Mouse (Mus musculus) forebrain, embryonic 10.5 days (tissue): ENCODE measurements at regions not wholly inside any gene's neighbourhood (a gene's known extent, or its start where the extent isn't known, plus 50 kb on each side); places are given as distances from the start of the nearest gene placed in this dataset.

Source experiments
- DNase-seq: peaks from one replicate; pipeline ENCODE4 v3.0.0-alpha.2; 2017; ENCODE audit warnings: low spot score; ENCODE audit errors: extremely low spot score
- H3K27ac ChIP-seq: fragments of 300-500 bp; sonication (generic); 2 replicates; pipeline ENCODE4 v1.5.1; 2016; ENCODE audit warnings: mild to moderate bottlenecking
- H3K27me3 ChIP-seq: fragments of 300-500 bp; sonication (generic); 2 replicates; pipeline ENCODE4 v1.6.1; 2016; ENCODE audit warnings: mild to moderate bottlenecking; ENCODE audit not compliant: poor library complexity, severe bottlenecking
- H3K36me3 ChIP-seq: fragments of 300-500 bp; sonication (generic); replicated peaks from 2 replicates; pipeline ENCODE4 v1.6.1; 2016; ENCODE audit warnings: mild to moderate bottlenecking, moderate library complexity
- H3K4me1 ChIP-seq: fragments of 300-500 bp; sonication (generic); 2 replicates; pipeline ENCODE4 v1.6.1; 2016
- H3K4me3 ChIP-seq: fragments of 300-500 bp; sonication (generic); 2 replicates; pipeline ENCODE4 v1.5.1; 2016; ENCODE audit warnings: mild to moderate bottlenecking, moderate library complexity
- H3K9me3 ChIP-seq: fragments of 300-500 bp; sonication (generic); 2 replicates; pipeline ENCODE4 v1.6.1; 2016; ENCODE audit warnings: mild to moderate bottlenecking, moderate library complexity
- WGBS: fragments of 180-500 bp; shearing (Covaris S2); methylation state at CpG from one replicate; pipeline ENCODE4 v1.1.7; 2016; 5-methylcytosine and 5-hydroxymethylcytosine counted together

DNA sequence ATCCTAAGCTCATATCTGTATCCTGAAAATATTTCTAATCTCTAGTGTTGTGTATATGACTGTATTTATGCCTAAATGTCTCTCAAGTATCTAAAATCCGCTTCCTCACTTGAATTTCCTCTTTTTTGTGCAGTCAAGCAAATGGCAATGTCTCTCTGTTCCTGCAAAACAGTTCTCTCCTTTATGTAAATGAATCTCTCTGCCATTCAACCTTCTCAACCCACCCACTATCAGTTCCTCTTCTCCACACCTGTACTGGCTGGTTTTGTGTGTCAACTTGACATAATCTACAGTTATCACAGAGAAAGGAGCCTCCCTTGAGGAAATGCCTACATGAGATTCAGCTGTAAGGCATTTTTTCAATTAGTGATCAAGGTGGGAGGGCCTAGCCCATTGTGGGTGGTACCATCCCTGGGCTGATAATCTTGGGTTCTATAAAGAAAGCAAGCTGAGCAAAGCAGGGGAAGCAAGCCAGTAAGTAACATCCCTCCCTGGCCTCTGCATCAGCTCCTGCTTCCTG, 375.5 kb downstream of the Synb start:
- H3K27me3 ChIP-seq: no peaks in the 10 kb centered on the region
- no peak overlapping the region for H3K27ac ChIP-seq
- no peaks in the 10 kb centered on the region for H3K9me3 ChIP-seq
- H3K36me3 ChIP-seq: no peaks in the 10 kb centered on the region
- H3K4me1 ChIP-seq: peaks cover 19% of the 10 kb centered on the region
- 77% methylated on average over 1 of the region's 1 CpGs for WGBS
- no peak overlapping the region for H3K4me3 ChIP-seq
- DNase-seq: no peak

DNA sequence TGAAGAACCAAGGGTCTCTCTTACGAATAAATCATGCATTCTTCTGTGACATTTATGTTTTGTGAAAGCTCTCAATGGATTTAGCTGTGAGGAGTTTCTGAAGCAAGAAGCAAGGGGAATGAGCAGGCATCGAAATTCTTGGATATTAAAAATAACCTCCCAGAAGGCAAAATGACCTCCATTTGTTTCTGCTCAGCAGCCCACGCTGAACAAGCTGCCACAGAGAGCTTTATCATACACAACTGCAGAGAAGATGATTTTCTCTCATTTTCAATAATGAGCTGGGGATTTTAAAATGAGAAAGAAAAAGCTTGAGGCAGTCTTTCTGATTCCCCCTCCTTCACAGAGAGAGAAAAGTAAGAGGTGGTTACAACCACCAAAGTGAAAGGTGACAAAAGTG, 394.2 kb downstream of the Synb start:
- Histone ChIP-seq H3K36me3 (no peaks in the 10 kb centered on the region), H3K4me1 (no peaks in the 10 kb centered on the region), H3K4me3 (no peak overlapping the region), H3K9me3 (no peaks in the 10 kb centered on the region), H3K27me3 (no peaks in the 10 kb centered on the region), H3K27ac (no peak overlapping the region)
- 87% methylated on average over 3 of the region's 3 CpGs for WGBS
- no peak for DNase-seq

DNA sequence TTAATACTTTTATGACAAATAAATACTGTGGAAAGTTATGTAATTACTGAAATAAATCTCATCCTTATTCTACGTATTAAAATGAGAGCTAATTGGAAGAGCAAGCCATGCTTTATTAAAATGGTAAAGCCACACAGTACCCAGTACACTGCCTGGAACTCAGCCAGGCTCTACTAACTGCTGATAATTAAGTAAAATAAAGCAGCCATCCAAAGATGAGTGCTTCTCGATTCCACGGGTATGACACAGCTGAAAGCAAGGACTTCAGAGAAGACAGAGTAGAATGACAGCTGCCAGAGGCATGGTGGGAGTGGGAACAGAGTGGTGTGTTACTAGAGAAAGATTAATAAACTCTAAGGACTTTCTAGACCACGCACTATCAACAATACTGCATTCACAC, 416.9 kb downstream of the Synb start:
- H3K9me3 ChIP-seq: no peaks in the 10 kb centered on the region
- no peak overlapping the region for H3K27ac ChIP-seq
- WGBS: 91% methylated on average over 4 of the region's 4 CpGs
- DNase-seq: no peak
- no peaks in the 10 kb centered on the region for H3K27me3 ChIP-seq
- no peaks in the 10 kb centered on the region for H3K36me3 ChIP-seq
- no peaks in the 10 kb centered on the region for H3K4me1 ChIP-seq
- no peak overlapping the region for H3K4me3 ChIP-seq

DNA sequence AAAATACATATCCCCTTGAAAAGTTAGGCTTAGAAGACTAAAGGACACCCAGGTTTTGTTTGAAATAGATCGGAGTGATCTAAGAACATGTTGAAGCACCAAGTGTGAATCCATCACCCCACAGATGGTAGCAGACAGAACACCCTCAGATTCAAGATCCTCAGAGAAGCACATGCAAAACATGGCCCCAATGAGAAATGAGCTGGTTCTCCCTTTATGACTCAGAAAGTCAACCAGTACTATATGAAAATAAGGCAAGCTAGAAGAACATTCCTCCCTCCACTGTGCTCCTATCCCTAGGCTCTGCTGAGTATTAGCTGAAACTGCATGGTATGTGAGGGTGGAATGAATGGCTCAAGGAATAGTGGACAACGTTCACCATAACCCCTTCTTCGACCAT, 433.0 kb downstream of the Synb start:
- 93% methylated on average over 3 of the region's 3 CpGs for WGBS
- no peaks in the 10 kb centered on the region for H3K4me1 ChIP-seq
- H3K9me3 ChIP-seq: peaks cover 4% of the 10 kb centered on the region; the same call in 1 of the 2 replicates
- H3K27ac ChIP-seq: no peak overlapping the region
- no peak for DNase-seq
- no peaks in the 10 kb centered on the region for H3K27me3 ChIP-seq
- H3K36me3 ChIP-seq: no peaks in the 10 kb centered on the region
- no peak overlapping the region for H3K4me3 ChIP-seq

DNA sequence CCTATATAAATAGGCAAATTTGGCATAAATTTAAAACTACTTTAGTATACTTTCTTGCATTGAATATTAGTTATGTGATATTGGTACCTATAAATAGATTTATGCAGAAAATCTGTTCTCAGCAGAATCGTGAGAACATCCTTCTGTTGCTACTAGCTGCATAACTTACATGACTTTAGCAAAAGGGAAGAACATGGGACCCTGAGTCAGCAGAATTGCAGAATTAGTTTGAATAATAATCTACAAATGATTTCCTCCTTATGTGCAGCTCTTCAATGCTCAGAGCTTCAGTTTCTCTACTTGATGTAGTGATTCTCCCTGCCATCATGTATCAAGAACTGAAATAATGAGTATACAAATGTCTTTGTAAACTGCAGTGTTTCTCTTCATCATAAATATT, 436.2 kb downstream of the Synb start:
- Histone ChIP-seq H3K9me3 (peaks cover 4% of the 10 kb centered on the region; the same call in 1 of the 2 replicates), H3K36me3 (no peaks in the 10 kb centered on the region), H3K4me1 (no peaks in the 10 kb centered on the region), H3K4me3 (no peak overlapping the region), H3K27me3 (no peaks in the 10 kb centered on the region), H3K27ac (no peak overlapping the region)
- DNase-seq: no peak
- WGBS: 90% methylated on average over 1 of the region's 1 CpGs

DNA sequence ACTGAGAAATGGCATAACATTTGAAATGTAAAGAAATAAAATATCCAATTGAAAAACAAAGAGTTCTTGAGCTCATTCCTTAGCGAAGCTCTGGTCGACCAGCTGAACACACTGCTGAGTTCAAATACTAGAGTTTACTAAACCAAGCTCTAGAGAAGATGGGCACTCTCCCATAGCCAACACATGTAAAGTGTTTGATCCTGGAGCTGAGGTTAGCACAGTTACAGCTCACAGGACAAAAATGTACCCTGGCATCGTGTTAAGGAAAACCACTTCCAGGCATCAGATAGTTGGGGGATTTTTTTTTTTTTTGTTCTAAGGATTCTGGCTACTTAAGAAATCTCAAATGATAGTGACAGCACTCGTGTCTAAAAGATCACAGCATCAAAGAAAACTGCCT, 445.6 kb downstream of the Synb start:
- Histone ChIP-seq H3K4me3 (no peak overlapping the region), H3K9me3 (no peaks in the 10 kb centered on the region), H3K27me3 (no peaks in the 10 kb centered on the region), H3K27ac (no peak overlapping the region), H3K4me1 (no peaks in the 10 kb centered on the region), H3K36me3 (no peaks in the 10 kb centered on the region)
- no peak for DNase-seq
- WGBS: 89% methylated on average over 4 of the region's 4 CpGs

DNA sequence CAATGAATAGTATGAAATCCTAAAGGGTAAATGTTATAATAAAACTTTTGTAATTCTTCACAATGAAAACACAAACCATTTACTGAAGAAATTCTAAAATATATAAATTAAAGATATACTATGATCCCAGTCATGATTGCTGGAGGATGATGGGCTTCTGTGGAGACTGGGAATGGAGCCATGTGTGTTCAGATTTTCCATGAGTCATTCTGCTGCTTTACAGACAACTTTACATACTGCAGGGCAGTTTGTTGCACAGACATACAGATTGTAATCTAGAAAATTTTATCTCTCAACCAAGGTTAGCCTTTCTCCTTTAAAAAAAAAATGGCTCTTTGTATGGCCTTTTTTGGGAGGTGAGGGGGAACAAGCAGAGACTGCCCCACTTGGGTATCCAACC, 446.5 kb downstream of the Synb start:
- no peak for DNase-seq
- Histone ChIP-seq H3K9me3 (no peaks in the 10 kb centered on the region), H3K27ac (no peak overlapping the region), H3K27me3 (no peaks in the 10 kb centered on the region), H3K4me1 (no peaks in the 10 kb centered on the region), H3K4me3 (no peak overlapping the region), H3K36me3 (no peaks in the 10 kb centered on the region)

DNA sequence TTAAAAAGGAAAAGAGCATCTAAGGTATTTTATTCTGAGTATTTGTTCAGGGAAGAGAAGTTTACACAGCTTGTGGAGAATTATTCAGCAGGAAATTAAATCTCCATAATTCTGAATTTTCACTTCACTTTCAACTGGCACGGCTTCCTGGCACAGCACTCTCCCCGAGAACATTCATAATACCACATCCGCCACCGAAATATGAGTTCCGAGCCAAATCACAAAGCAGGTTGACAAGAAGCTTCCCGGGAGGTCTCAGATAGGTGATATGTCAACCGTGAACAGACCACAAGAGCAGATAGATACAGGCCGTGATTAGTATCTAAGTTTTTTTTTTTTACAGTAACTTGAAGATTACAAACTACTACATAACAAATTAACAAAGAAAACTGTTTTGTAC, 473.9 kb downstream of the Synb start:
- no peak for DNase-seq
- no peak overlapping the region for H3K27ac ChIP-seq
- WGBS: 96% methylated on average over 8 of the region's 8 CpGs
- no peaks in the 10 kb centered on the region for H3K4me1 ChIP-seq
- no peaks in the 10 kb centered on the region for H3K9me3 ChIP-seq
- H3K27me3 ChIP-seq: no peaks in the 10 kb centered on the region
- no peak overlapping the region for H3K4me3 ChIP-seq
- no peaks in the 10 kb centered on the region for H3K36me3 ChIP-seq

DNA sequence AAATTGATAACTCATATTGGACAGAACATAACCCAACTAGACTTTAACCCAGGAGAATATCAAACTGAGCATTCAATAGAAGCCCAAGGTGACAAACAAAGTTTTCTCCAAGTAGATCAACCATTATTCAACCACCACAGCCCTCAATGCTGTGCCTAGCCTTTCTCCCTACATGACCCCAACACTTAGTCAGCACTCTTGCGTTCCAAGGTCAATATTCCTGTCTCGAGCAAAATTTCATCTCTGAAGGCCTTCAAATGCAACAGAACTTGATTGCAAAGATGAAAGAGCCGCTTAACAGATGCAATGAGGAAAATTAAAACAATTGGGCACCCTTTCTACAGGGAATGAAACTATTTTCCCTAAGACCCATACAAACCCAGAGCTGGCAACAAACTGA, 485.1 kb downstream of the Synb start:
- H3K4me1 ChIP-seq: no peaks in the 10 kb centered on the region
- 95% methylated on average over 3 of the region's 3 CpGs for WGBS
- no peaks in the 10 kb centered on the region for H3K9me3 ChIP-seq
- H3K4me3 ChIP-seq: no peak overlapping the region
- no peak for DNase-seq
- no peak overlapping the region for H3K27ac ChIP-seq
- no peaks in the 10 kb centered on the region for H3K27me3 ChIP-seq
- no peaks in the 10 kb centered on the region for H3K36me3 ChIP-seq

DNA sequence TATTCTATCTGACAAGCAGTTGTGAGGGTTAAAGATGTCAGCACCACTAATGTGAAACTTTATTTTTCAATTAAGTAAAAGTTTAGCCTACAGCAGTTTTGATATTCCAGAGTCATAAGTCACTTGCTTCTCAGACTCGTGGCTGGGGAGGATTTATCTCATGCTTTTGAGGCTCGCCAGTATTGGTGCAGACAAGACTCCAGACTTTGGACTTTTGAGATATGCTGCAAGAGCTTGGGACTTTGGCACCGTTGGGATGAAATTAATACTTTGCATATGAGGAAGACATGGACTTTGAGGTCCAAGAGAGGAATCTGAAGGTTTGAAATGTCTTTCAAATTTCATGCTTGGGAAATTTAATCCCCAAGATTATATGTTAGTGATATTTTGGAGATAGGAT, 486.2 kb downstream of the Synb start:
- H3K36me3 ChIP-seq: no peaks in the 10 kb centered on the region
- no peaks in the 10 kb centered on the region for H3K9me3 ChIP-seq
- no peaks in the 10 kb centered on the region for H3K27me3 ChIP-seq
- H3K27ac ChIP-seq: no peak overlapping the region
- H3K4me1 ChIP-seq: no peaks in the 10 kb centered on the region
- no peak for DNase-seq
- H3K4me3 ChIP-seq: no peak overlapping the region
- 89% methylated on average over 3 of the region's 3 CpGs for WGBS

DNA sequence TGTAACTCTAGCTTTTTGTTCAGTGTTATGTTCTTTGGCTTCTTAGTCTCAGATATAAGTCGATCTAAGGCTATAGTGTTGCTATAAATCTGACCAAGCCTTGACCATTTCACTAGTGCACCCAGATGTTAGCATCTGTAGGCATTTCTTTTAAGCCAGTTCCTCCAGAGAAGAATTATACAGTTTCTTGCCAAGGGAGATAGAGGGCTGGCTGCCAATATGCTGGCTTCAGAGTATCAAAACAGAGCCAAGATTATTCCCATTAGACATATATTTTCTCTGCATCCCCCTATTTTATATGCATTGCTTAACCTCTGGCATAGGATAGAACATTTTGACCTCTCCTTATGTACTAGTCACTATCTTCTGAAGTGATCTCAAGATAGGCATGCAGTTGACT, 487.5 kb downstream of the Synb start:
- Histone ChIP-seq H3K27me3 (no peaks in the 10 kb centered on the region), H3K36me3 (no peaks in the 10 kb centered on the region), H3K4me1 (no peaks in the 10 kb centered on the region), H3K9me3 (no peaks in the 10 kb centered on the region), H3K4me3 (no peak overlapping the region), H3K27ac (no peak overlapping the region)
- 94% methylated on average over 1 of the region's 1 CpGs for WGBS
- DNase-seq: no peak

DNA sequence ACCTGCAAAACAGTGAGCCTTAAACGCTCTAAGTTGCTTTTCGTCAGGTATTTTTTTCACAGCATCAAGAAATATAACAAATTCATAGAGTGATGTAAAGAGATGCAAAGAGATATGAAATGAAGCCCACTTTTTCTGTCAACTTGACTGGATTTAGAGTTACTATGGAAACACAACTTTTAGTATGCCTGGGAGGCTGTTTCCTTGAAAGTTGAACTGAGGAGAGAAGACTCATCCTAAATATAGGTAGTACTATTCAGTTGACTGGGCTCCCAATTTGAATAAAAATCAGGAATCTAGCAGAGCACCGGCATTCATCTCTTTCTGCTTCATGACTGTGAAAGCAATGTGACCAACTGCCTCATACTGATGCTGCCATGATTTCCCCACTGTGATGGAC, 509.7 kb downstream of the Synb start:
- WGBS: 95% methylated on average over 3 of the region's 3 CpGs
- no peaks in the 10 kb centered on the region for H3K36me3 ChIP-seq
- no peak overlapping the region for H3K4me3 ChIP-seq
- H3K27me3 ChIP-seq: no peaks in the 10 kb centered on the region
- DNase-seq: no peak
- H3K4me1 ChIP-seq: no peaks in the 10 kb centered on the region
- H3K9me3 ChIP-seq: no peaks in the 10 kb centered on the region
- no peak overlapping the region for H3K27ac ChIP-seq

DNA sequence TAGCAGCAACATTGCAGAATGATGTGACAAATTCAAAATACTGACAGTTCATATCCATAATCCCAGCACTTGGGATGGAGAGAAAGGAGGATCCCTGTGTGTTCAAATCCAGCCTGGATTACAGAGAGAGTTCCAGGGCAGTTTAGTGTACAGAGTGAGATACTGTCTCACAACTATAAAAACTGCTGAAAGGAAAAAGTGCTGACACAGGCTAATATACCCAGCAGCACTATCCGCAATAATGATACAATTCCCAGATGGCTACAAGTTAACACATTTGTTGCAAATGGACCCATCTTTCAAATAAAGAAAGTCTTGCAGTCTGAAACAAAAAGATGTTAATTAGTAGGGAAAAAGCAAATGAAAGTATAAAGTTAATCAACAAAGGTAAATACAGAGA, 510.9 kb downstream of the Synb start:
- no peaks in the 10 kb centered on the region for H3K9me3 ChIP-seq
- H3K36me3 ChIP-seq: no peaks in the 10 kb centered on the region
- DNase-seq: no peak
- no peaks in the 10 kb centered on the region for H3K4me1 ChIP-seq
- no peak overlapping the region for H3K27ac ChIP-seq
- H3K4me3 ChIP-seq: no peak overlapping the region
- 100% methylated on average over 1 of the region's 1 CpGs for WGBS
- no peaks in the 10 kb centered on the region for H3K27me3 ChIP-seq

DNA sequence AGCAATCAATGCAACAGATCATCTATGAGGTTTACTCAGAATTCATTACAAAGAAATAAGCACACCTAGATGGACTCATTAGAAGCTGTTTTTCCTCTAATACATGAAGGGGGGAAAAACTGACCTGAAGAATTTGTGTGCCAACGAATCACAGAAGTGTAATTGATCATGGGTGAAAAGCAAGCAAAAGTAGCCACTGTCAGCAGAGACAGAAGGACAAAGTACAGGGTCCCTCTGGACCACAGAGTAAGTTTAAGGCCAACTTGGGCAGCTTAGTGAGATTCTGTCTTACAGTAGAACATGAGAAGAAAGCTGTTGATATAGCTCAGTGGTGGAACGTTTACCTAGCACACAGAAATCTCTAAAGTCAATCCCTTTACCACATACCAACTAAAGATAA, 523.7 kb downstream of the Synb start:
- no peak for DNase-seq
- no peaks in the 10 kb centered on the region for H3K36me3 ChIP-seq
- WGBS: 92% methylated on average over 2 of the region's 2 CpGs

More for the DNA sequence above, 523.7 kb downstream of the Synb start:
- Histone ChIP-seq H3K27ac (no peak overlapping the region), H3K4me3 (no peak overlapping the region), H3K4me1 (no peaks in the 10 kb centered on the region), H3K9me3 (no peaks in the 10 kb centered on the region), H3K27me3 (no peaks in the 10 kb centered on the region)
